Mouse (Mus musculus): Measurements from ENCODE around the gene Duoxa2.

DNA sequence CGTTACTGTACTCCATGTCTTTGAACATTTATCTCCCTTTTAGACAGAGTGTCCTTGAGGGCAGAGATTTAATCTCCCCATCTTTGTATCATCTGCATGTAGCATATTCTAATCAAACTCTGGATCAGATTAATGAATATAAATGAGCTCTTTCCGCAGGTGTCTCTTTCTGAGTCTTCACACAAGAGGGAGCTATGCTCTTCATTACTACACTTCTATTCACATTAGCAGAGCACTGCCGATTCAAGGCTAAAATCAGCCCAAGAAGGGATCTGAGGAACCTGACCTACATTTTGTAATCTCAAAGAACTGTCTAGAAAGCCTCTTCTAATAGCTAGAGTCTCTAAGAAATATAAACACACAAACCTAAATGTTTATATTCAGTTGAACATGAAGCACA, 10.9 kb downstream of the Duoxa2 start:
- peak; percentile 57 for TF ChIP-seq CTCF (IDR thresholded peaks at IDR 0.05; ENCODE audit: low read depth)
- TF ChIP-seq EP300 (optimal IDR thresholded peaks at IDR 0.05): no peak
